Mouse (Mus musculus) left cerebral cortex, postnatal 25 days (tissue): ENCODE results near the gene Zfp524. TPM values are rescaled to one million over a fixed set of nuclear protein-coding genes. Genes with fewer than 3 reads are reported as not detected.
A peak's percentile ranks its signal among the peaks of the same experiment; 100 is the strongest.

ENCODE experiments used
- DNase-seq, 2 experiments: peaks; one replicate each; pipeline ENCODE4 v3.0.0; 2022; ENCODE audit warnings: low spot score in 2 of 2, mixed read lengths in 1 of 2
- intact Hi-C: fragments of 180-260 bp; cut with DNase I; formaldehyde crosslinking; loops from one replicate; pipeline ENCODE4 v1.15.1; 2025
- total RNA-seq, 2 experiments: library from RNA; stranded (reverse); gene quantifications; 2 replicates each; pipeline ENCODE4 v1.2.3; 2021

Gene Zfp524
- total RNA-seq, 2 experiments from 2014 or later = 6.9 TPM

DNA sequence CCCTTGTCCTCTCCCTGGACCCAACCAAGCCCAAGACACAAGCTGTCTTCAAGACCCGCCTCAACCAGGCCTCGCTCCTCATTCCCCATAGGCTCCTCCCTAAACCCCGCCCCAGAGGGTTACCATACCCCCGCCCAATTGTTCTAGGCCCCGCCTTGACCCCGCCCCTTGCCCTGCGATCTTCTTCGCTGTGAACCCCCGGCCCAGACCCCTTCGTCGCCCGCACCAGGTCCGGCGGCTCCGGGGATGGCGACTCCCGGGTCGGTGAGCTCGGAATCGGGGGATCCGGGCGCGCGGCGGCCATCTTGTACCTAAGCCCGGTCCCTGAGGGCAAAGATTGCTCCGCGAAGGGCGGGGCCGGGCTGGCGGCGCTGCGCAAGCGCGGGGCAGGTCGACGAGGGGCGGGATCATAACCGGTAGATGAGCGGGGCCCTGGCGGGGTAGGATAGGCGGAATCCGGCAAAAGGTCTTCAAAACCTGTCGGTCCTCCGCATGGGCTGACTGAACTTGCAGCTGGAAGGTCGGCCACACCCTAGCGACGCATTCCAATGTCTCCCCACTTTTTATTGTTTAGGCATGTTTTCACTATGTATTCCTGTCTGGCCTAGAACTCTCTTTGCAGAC is 24.0 kb downstream of the Zfp524 start, which contains the start of gene Zfp784:
TSS of gene Zfp784 (minus strand) at position 338 of the 624 bp plus-strand sequence.
- peak; percentile 91 to 93 for DNase-seq
- intact Hi-C loops = no loop called here

DNA sequence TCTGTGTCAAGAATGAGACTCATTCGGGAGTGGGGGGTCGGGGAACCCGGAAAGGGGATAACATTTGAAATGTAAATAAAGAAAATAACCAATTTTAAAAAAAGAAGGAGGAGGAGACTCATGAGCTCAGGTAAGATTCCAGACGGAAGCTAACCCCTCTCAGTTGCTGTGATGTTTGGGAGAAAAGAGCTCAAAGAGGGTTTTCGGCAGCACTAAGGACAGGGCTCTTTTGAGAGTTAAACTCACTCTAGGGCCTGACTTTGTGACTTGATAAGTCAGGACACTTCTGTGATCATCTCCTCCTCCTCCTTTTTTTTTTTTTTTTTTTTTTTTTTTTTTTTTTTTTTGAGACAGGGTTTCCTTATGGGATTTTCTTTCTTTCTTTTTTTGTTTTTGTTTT is 24.7 kb downstream of the Zfp524 start:
- no peak for DNase-seq
- intact Hi-C loops = no loop called here

DNA sequence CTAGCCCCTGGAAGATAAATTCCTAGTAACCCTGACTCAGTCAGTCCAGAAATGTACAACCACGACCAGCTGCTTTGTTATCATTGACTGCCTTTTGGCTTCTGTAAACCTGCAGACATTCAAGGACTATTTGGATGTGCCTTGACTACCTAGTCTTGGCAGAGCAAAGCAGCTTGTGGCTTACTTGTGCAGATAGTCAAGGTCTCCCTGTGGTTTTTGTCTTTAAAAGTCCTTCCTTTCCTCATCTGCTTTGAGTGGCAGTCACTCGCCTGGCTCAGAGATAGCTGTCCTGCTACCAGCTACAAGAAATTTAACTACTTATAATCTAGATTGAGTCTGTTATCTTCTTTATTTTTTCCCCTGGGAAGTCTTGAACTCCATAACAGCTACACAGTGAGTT is 30.8 kb downstream of the Zfp524 start:
- intact Hi-C loops = no loop called here
- no peak for DNase-seq

DNA sequence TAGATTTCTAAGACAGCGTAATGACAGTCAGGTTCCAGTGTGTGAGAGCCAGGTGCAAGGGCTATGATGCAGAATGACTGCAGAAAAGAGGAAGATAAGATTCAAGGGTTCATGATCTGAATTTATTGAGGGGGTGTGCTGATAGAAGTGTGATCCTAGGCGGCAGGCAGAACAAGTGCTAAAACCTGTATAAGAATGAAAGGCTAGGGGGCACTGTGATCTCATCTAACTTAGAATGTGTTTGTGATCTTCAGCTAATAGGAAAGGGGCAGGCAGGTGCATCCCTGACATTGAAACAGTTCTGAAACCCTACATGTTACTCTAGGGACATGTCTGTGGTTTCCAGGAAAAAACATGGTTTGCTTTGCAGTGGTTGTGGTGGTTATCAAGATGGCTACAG is 31.9 kb downstream of the Zfp524 start:
- intact Hi-C loops = no loop called here
- DNase-seq = no peak

DNA sequence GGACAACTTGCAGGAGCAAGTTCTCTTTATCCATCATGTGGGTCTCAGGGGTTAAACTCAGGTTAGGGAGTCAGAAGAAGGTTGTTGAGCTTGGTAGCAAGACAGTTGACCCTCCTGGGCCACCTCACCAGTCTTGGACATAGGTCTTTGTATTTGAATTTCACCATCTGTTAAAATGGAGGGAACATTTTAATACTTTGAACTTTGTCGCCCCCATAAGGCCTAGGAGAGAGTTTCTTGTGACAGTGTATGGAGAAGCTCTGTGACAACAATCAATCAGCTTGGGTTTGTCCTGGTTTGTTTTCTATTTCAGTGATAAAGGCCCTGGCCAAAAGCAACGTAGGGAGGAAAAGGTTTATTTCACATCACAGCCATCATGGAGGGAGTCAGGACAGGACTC is 33.1 kb downstream of the Zfp524 start:
- intact Hi-C loops = loop anchor here (1.0 kb wide), 1 partner anchor 104 kb away; no protein-coding TSS in a partner anchor

DNA sequence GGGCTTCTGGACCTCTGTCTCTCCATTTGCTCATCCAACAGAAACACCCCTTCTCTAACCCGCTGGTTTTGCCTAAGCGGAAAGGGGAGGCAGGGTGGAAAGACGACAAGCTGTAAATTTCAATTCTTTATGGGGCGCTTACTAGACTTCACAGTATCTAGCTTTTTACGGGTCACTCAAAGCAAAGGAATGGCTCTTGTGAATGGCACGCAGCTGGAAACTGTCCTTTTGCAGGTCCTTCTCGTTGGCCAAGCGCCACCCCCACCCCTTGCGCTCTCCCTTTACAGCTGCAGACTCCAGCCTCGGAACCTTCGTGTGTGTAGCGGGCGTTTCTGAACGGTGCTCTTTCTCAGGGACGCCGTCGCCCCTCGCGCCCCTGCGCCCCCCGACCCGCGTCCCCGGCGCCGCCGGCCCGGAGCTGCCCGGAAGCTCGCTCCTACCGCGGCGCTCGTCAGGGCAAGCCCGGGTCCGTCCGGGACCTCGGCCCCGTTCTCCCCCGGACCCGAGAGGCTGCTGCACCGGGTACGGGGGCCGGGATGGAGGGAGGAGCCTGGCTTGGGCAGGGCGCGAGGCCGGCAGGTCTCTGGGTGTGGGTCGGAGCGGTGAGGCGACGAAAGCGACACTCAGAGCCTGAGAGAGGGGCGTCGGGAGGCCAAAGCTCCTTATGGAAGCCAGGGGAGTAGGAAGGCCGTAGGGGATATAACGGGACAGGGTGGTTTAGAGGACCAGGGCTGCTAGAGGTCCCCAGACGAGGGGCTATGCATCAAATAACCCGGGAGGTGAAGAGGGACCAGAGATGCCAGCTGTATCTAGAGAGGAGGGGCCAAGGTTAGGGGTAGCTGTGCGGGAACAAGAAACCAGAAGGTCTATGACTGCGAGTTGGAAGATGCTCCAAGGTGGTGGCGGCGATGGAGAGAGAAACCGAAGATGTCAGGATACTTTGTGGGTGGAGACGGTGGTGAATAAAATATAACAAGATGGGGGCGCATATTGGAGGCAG is 37.3 kb downstream of the Zfp524 start, which contains the start of gene Zfp580:
TSS of gene Zfp580 (plus strand) at position 346 of the 1,000 bp plus-strand sequence.
- peak; percentile 78 to 82 for DNase-seq
- intact Hi-C loops = loop anchor here (2.0 kb wide), 2 partner anchors 31 to 55 kb away; partner anchors contain the start of genes Ccdc106, Zfp579 and Zfp865

More for the DNA sequence above, 33.1 kb downstream of the Zfp524 start:
- no peak for DNase-seq

DNA sequence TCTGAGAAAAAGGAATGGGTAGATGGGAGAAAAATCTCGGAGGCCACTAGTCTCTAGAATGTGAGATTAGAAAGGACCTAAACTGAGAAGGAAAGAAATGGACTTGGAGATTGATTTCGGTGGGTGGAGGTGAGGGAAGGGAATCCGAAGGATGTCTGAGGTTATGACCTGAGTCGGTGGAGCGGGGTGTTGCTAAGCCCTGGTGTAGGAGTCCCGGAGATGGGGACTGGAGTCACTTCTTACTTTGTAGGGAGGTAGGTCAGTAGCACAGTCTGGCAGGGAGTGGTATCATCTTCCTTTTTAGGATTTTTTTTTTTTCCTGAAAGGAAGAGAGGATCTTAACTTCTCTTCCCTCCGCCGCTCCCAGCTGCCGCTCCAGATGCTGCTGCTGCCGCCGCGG is 38.2 kb downstream of the Zfp524 start:
- no peak for DNase-seq
- intact Hi-C loops = no loop called here

DNA sequence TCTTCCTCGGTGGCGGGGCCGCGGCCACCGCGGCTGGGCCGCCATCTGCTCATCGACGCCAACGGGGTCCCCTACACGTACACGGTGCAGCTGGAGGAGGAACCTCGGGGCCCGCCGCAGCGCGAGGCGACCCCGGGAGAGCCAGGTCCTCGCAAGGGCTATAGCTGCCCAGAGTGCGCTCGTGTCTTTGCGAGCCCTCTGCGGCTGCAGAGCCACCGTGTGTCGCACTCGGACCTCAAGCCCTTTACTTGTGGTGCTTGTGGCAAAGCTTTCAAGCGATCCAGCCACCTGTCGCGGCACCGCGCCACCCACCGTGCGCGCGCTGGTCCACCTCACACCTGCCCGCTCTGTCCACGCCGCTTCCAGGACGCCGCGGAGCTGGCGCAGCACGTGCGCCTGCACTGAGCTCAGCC is 38.7 kb downstream of the Zfp524 start:
- intact Hi-C loops = no loop called here
- no peak for DNase-seq

DNA sequence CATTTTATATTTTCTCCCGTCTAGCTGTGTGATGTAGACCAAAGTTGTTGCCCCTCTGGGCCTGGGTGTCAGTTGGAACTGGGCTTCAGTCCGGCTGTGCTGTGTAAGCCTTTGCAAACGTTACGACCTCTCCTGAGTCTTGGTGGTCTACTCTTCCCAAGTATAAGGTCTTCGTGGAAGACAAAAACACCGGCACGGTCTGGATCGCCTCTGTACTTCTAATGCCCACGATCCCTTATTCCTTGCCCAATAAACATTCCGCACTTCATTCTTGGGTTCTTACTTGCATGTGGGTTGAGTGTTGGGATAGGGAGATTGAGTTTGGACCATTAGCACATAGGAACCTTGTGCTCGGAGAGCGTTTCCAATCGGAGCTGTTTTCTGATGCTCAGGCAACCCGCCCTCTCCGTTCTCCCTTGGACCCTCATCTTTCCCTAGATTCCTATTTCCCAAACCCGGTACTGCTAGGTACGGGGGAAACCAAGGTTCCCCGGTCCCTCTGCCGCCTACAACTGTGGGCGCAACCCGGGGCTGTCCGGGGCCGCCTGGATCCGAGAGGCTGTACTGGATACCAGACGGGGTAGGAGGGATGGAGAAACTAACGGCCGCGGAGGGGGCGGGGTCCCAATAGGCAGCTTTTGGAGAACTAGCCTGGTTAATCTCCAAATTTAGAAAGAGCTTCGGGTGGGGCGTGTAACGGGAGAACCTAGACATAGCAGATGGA is 39.4 kb downstream of the Zfp524 start:
- intact Hi-C loops = no loop called here
- peak in 1 of 2 experiments; percentile 55 for DNase-seq

DNA sequence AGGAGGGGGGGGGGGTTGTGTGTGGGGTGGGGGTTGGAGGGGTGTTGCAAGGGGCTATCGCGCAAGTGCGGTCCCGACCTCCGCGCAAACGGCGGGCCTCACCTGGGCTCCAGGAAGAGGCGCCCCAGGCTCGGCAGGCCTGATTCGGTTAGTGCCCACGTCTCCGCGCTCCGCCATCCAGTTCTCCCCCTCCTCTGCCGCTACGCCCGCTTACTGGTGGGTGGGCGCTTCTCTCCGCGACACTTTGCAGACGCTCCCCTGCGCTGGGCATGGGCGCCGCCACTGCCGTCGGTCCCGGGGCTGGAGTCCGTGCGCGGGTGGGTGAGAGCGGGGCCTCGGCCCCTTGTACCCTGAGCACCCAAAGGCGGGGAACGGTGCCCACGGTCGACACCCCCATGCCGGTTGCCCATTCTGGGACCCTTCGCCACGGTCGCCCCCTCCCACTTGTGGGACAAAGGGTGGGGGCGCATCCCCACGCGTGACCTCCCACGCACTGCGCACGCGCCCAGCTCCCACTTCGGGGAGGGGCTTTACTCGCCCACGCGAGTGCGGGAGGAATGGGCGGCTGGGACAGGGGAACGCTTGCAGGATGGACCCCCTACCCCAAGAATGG is 42.5 kb downstream of the Zfp524 start:
- intact Hi-C loops = no loop called here
- peak; percentile 64 to 72 for DNase-seq

DNA sequence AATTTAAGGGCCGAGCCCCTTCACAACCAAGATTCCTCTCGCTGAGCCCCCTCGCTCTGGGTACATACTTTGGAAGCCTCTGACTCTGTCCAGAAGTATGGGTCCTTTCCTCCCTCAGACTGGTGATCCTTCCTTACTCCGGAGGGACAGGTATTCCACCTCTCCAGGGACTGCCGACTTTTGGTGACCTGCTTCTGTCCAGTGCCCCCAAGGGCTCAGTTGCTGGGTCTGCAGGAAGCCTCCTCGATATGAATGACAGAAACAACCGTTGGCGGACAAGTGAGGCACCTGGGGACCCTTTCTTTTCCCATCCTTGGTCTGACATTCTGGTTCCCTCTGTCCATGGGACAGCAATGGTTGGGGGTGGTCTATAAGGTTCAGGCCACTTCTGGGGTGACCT is 43.2 kb downstream of the Zfp524 start:
- no peak for DNase-seq
- intact Hi-C loops = no loop called here

DNA sequence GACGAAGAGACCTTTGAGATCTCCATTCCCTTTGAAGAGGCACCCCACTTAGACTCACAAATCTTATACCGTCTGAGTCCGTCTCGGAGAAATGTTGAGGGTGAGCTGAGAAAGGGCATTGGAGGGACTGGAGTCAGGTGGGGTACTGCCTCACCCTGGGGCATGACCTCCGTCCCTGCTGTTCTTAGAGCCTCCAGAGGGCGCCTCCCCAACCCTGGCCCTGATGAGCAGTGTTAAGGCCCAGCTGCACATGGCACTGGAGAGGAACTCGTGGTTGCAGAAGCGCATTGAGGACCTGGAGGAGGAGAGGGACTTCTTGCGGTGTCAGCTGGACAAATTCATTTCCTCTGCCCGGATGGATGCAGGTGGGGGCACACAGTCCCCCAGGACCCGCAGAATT is 43.6 kb downstream of the Zfp524 start:
- intact Hi-C loops = no loop called here
- no peak for DNase-seq

DNA sequence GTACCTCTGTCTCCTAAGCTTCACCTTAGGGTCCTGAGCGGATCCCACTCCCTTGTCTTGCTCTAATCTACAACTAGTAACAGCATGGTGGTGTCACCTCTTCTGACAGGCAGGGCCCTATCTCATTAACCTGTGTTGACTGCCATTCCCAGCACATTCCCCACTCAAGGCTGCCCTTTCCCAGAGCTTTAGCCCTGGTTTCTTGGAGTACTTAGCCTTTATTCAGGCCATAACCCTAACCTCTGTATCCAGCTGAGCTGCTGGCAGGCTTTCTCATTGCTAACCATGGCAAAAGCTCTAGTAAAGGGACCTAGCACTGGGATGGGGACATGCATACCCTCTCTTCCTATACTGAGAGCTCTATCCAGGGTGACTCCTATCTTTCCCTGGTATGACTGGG is 44.4 kb downstream of the Zfp524 start:
- DNase-seq = no peak
- intact Hi-C loops = no loop called here

DNA sequence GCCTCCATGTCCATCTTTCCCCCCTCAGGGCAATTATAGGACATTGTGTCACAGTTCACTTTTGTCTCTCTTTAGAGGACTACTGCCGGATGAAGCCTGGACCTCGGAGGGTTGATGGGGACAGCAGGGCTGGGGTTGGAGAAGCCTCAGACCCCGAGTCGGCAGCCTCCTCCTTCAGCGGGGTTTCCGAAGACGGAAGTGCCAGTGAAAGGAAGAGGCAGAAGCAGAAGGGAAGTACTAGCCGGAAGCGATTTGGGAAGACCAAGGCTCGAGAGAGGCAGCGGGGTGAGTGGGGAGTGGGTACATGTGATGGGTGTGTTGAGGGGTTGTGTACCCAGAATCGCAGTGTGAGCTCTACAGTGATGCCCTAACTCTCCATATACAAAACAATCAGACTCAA is 45.2 kb downstream of the Zfp524 start:
- no peak for DNase-seq
- intact Hi-C loops = no loop called here

DNA sequence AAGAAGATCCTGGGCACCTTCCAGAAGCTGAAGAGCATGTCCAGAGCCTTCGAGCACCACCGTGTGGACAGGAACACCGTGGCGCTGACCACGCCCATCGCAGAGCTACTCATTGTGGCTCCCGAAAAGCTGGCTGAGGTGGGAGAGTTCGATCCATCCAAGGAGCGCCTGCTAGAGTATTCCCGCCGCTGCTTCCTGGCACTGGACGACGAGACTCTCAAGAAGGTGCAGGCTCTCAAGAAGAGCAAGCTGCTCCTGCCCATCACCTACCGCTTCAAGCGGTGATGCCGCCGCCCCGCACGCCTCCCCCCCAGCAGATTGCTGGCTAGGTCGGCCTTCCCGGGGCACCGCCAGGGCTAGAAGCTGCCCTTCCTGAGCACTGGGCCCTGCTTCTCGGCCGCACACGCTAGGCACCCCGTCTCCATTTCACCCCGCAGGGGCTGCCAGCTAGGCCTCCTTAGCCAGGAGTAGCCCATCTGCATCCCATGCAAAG is 46.1 kb downstream of the Zfp524 start:
- peak; percentile 81 to 85 for DNase-seq
- intact Hi-C loops = loop anchor here (10.0 kb wide), 1 partner anchor 925 kb away; the partner anchor contains the start of gene Leng8

DNA sequence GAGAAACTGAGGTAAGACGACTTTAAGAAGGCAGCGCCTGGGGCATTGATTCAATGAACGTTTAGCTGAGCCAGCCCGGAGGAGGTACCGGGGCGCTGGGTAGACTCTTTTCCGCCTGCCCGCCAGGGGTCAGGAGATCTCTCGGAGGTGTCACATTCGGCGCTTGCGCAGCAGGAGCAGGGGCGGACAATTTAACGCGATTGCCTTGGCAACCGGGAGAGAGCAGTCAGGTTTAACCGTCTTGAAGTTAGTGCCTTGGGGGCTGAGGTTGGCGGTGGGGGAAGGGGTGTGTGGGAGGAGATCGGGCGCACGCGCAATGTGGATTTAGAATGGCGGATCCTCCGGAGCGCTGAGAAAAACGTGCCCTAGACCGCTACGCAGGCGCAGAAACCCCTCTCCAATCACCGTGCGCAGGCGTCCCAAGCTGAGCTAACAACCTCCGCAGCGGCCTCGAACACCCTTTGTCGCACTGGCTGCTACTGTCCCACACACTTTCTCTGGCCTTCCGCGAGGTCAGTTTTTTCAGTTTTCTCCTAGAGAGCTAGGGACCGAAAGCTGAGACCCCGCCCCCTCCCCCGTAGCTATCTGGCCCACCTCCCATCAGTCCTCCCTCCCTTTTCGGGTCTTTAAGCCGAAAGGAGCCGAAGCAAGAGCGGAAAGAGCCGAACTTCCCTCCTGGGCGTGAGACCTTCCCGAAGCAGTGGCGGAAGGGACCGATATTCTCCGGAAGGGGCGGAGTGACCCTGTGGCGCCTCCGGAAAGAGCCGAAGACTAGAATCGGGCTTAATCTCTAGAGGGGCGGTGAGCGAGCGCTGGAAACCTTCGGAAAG is 46.9 kb downstream of the Zfp524 start:
- intact Hi-C loops = loop anchor here (1.0 to 10.0 kb wide), 2 partner anchors 41 to 926 kb away; partner anchors contain the start of genes Ccdc106, Leng8 and Zfp865
- DNase-seq = peak; percentile 99

DNA sequence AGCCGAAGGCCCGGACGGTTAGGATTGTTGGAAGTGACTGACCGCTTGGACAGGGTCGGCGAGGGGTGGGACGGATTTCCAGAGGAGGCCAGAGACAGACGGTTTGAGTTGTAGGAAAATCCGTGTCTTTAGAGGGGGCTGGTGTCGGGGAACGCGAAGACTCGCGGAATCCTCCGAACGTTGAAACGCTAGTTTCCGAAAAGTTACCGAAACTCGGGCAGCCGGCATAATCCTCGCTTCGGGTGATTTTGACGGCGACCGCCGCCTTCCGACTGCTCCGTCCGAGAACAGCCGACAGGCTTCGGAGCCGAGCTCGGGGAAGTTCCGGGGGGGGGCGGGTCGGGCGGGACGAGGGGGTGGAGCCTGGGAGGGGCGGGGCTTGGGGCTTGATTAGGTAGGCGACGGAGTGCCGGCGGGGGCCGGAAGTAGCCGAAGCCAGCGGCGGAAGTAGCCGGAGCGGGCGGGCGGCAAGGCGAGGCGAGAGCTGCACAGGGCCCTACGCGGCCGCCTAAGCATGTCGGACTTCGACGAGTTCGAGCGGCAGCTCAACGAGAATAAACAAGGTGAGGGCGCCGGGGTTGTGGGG is 47.7 kb downstream of the Zfp524 start, which contains the start of gene U2af2:
TSS of gene U2af2 (plus strand) at position 370 of the 586 bp plus-strand sequence.
- intact Hi-C loops = loop anchor here (1.0 to 10.0 kb wide), 3 partner anchors 18 to 927 kb away; partner anchors contain the start of genes Ccdc106, Epn1, Leng8 and Zfp865
- DNase-seq = peak; percentile 92 to 94
